8 mouse cellular contexts compared by ENCODE assay signal in the genomic region with DNA sequence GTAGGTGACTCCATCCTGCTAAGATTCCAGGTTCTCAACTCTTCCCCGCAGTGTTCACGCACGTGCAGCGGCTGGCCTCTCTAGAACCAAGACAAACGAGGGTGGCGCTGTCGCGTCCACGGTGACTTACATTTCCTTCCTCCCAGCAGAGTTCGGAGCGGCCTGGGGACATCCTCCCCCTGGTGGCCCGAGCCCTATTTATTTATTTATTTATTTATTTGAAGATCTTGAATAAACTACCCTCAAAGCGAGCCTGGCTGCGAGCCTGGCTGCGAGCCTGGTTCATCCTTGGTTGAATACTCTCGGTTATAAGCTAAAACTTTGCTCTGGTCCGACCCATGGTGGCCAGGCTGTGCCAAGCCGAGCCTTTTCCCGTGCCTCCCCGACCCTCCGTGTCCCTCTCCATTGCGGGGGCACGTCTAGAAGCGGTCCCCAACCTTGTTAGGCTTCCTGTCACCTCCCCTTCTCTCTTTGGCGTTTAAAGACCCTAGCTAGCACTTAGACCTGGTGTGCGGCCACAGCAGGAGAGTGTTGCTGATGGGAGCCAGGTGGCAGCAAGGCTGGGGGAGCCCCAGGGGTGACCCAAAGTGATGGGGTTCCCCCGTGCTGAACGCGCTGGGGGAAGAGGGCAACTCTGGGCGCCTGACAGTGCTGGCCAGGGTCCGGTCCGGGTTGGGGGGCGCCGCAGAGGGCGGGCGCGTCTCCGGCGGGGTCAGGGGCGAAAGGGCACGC. TPM values are rescaled to one million over a fixed set of nuclear protein-coding genes. Genes with fewer than 3 reads are reported as not detected.
DNase-seq lines count a peak whose midpoint lies in the region; ATAC-seq and TF ChIP-seq lines count a peak whose summit lies in the region.

No protein-coding gene starts in this region.

- H3K27me3 ChIP-seq in forebrain, postnatal 0 days (ENCODE audit: insufficient read depth, low read length) = peaks cover 50% of the 10 kb centered on the region
- peaks cover 58% of the 10 kb centered on the region for H3K27me3 ChIP-seq in intestine, postnatal 0 days (replicated peaks; ENCODE audit: control insufficient read depth, insufficient read depth, low read length)
- peaks cover 67% of the 10 kb centered on the region for H3K27me3 ChIP-seq in neural tube, embryonic 13.5 days

- peak; percentile 26 for DNase-seq in layer of hippocampus, adult 11-12 months (ENCODE audit: low spot score)
- no peak for DNase-seq in layer of hippocampus, adult 18-20 months (ENCODE audit: low spot score in 2 of 2)
- DNase-seq in adrenal gland, postnatal 25 days = peak; percentile 35
- peak; percentile 72 for DNase-seq in forebrain, postnatal 0 days
- DNase-seq in lung, adult 2 months = peak; percentile 43
- no peak for DNase-seq in ovary, postnatal 10 days (ENCODE audit: low spot score)

- H3K4me2 ChIP-seq in forebrain, postnatal 0 days (ENCODE audit: low read depth) = peak overlapping the region; percentile 41
- peak overlapping the region; percentile 71 for H3K4me2 ChIP-seq in intestine, postnatal 0 days (replicated peaks; ENCODE audit: low read depth)
- H3K4me2 ChIP-seq in neural tube, embryonic 13.5 days = peak overlapping the region; percentile 55

- H3K36me3 ChIP-seq in forebrain, postnatal 0 days (ENCODE audit: insufficient read depth) = no peaks in the 10 kb centered on the region
- H3K36me3 ChIP-seq in intestine, postnatal 0 days (ENCODE audit: control insufficient read depth, insufficient read depth) = no peaks in the 10 kb centered on the region
- H3K36me3 ChIP-seq in neural tube, embryonic 13.5 days = no peaks in the 10 kb centered on the region

- peaks cover 20% of the 10 kb centered on the region for H3K4me1 ChIP-seq in forebrain, postnatal 0 days (ENCODE audit: insufficient read depth)
- H3K4me1 ChIP-seq in intestine, postnatal 0 days (replicated peaks; ENCODE audit: control insufficient read depth, insufficient read depth, low read length) = peaks cover 14% of the 10 kb centered on the region; the same call in 1 of the 2 replicates
- peaks cover 5% of the 10 kb centered on the region; the same call in 1 of the 2 replicates for H3K4me1 ChIP-seq in lung, adult 2 months (ENCODE audit: control insufficient read depth, insufficient read depth, low read length)
- H3K4me1 ChIP-seq in neural tube, embryonic 13.5 days (replicated peaks) = peaks cover 55% of the 10 kb centered on the region

- peak; percentile 65 for TF ChIP-seq CTCF in forebrain, postnatal 0 days (IDR thresholded peaks at IDR 0.05; ENCODE audit: low read depth)
- TF ChIP-seq CTCF in intestine, postnatal 0 days (IDR thresholded peaks at IDR 0.05; ENCODE audit: low read depth) = peak; percentile 69
- peak; percentile 38; the same call in 1 of the 2 replicates for TF ChIP-seq CTCF in lung, adult 2 months (IDR thresholded peaks at IDR 0.05; ENCODE audit: insufficient read depth, low read length)

- H3K9ac ChIP-seq in forebrain, postnatal 0 days = no peak overlapping the region
- peak overlapping the region; percentile 26; the same call in 1 of the 2 replicates for H3K9ac ChIP-seq in intestine, postnatal 0 days (ENCODE audit: low read depth, low read length)
- H3K9ac ChIP-seq in neural tube, embryonic 13.5 days = peak overlapping the region; percentile 53; the same call in 1 of the 2 replicates

- no peak for TF ChIP-seq POLR2A in lung, adult 2 months (IDR thresholded peaks at IDR 0.05; ENCODE audit: borderline replicate concordance, extremely low read depth, low read depth, low read length)

- peak; percentile 21 for ATAC-seq in forebrain, postnatal 0 days
- ATAC-seq in intestine, postnatal 0 days = peak; percentile 54; the same call in 1 of the 2 replicates
- no peak for ATAC-seq in neural tube, embryonic 13.5 days (ENCODE audit: low read depth)

- H3K4me3 ChIP-seq in forebrain, postnatal 0 days (ENCODE audit: low read depth, low read length) = peak overlapping the region; percentile 12; the same call in 1 of the 2 replicates
- H3K4me3 ChIP-seq in intestine, postnatal 0 days (ENCODE audit: low read depth, low read length) = peak overlapping the region; percentile 34
- H3K4me3 ChIP-seq in lung, adult 2 months (replicated peaks; ENCODE audit: extremely low read depth, low read depth, low read length) = no peak overlapping the region
- peak overlapping the region; percentile 25 for H3K4me3 ChIP-seq in neural tube, embryonic 13.5 days

- under 1% methylated on average over 39 of the region's 41 CpGs for WGBS in forebrain, postnatal 0 days
- 3% methylated on average over 37 of the region's 41 CpGs for WGBS in intestine, postnatal 0 days
- 2% methylated on average over 40 of the region's 41 CpGs for WGBS in lung, adult 2 months
- under 1% methylated on average over 40 of the region's 41 CpGs for WGBS in neural tube, embryonic 13.5 days

- H3K9me3 ChIP-seq in forebrain, postnatal 0 days (ENCODE audit: low read length) = 0 out of 2 replicates have a peak, but pooled peaks cover 3% of the 10 kb centered on the region
- no peaks in the 10 kb centered on the region for H3K9me3 ChIP-seq in intestine, postnatal 0 days (ENCODE audit: control insufficient read depth)
- H3K9me3 ChIP-seq in neural tube, embryonic 13.5 days = no peaks in the 10 kb centered on the region

- H3K27ac ChIP-seq in forebrain, postnatal 0 days (ENCODE audit: low read depth, low read length) = no peak overlapping the region
- H3K27ac ChIP-seq in intestine, postnatal 0 days (ENCODE audit: low read depth, low read length) = no peak overlapping the region
- H3K27ac ChIP-seq in neural tube, embryonic 13.5 days (replicated peaks) = no peak overlapping the region

RNA-seq across cellular contexts. Expression of a gene that starts 8.1 kb away (rescaled TPM):
- total RNA-seq in layer of hippocampus, adult 18-20 months (2021) = not detected
- total RNA-seq in adrenal gland, postnatal 25 days (2021) = not detected in 2 replicates
- not detected in 2 replicates for total RNA-seq in forebrain, postnatal 0 days (2014; rRNA removed)
- not detected in 2 replicates for polyA plus RNA-seq in forebrain, postnatal 0 days (2015; fragmentation: Nextera tagmentation; extraction: Ambion mirVana)
- polyA plus RNA-seq in intestine, postnatal 0 days (2015; fragmentation: Nextera tagmentation; extraction: Ambion mirVana) = not detected in 2 replicates
- polyA plus RNA-seq in lung, adult 2 months (2012; rRNA removed) = not detected in 2 replicates
- polyA plus RNA-seq in neural tube, embryonic 13.5 days (2015; fragmentation: Nextera tagmentation; extraction: Ambion mirVana) = 0.37 TPM in 1 of 2 replicates, not detected in the other

RNA-seq across cellular contexts. Expression of a gene that starts 48.9 kb away (rescaled TPM):
- not detected for total RNA-seq in layer of hippocampus, adult 18-20 months (2021)
- total RNA-seq in adrenal gland, postnatal 25 days (2021) = not detected in 2 replicates
- not detected in 2 replicates for total RNA-seq in forebrain, postnatal 0 days (2014; rRNA removed)
- not detected in 2 replicates for polyA plus RNA-seq in forebrain, postnatal 0 days (2015; fragmentation: Nextera tagmentation; extraction: Ambion mirVana)
- polyA plus RNA-seq in intestine, postnatal 0 days (2015; fragmentation: Nextera tagmentation; extraction: Ambion mirVana) = not detected in 2 replicates
- 0.09 and 0.15 TPM in 2 replicates for polyA plus RNA-seq in lung, adult 2 months (2012; rRNA removed)
- not detected in 2 replicates for polyA plus RNA-seq in neural tube, embryonic 13.5 days (2015; fragmentation: Nextera tagmentation; extraction: Ambion mirVana)

RNA-seq across cellular contexts. Expression of a gene that starts 59.1 kb away (rescaled TPM):
- total RNA-seq in layer of hippocampus, adult 18-20 months (2021) = not detected
- not detected in 2 replicates for total RNA-seq in adrenal gland, postnatal 25 days (2021)
- total RNA-seq in forebrain, postnatal 0 days (2014; rRNA removed) = not detected in 2 replicates
- polyA plus RNA-seq in forebrain, postnatal 0 days (2015; fragmentation: Nextera tagmentation; extraction: Ambion mirVana) = not detected in 2 replicates
- not detected in 2 replicates for polyA plus RNA-seq in intestine, postnatal 0 days (2015; fragmentation: Nextera tagmentation; extraction: Ambion mirVana)
- polyA plus RNA-seq in lung, adult 2 months (2012; rRNA removed) = not detected in 2 replicates
- polyA plus RNA-seq in neural tube, embryonic 13.5 days (2015; fragmentation: Nextera tagmentation; extraction: Ambion mirVana) = not detected in 2 replicates

Comparison
In these comparisons a context has a peak if more than half of its experiments do, and no peak if none do; other contexts are left out.
1. DNase-seq: peak in layer of hippocampus, adult 11-12 months (single experiment), adrenal gland, postnatal 25 days (single experiment), forebrain, postnatal 0 days (single experiment) and lung, adult 2 months (single experiment); none in layer of hippocampus, adult 18-20 months (0 of 2) and ovary, postnatal 10 days (single experiment).
2. Peak in every context shown above with its lines, with median percentiles within 50 percentile points of each other: H3K4me2 ChIP-seq and CTCF ChIP-seq.